Mouse (Mus musculus) adrenal gland, postnatal 0 days (tissue): Measurements from ENCODE around the gene Wnt7a. TPM values are rescaled to one million over a fixed set of nuclear protein-coding genes. Genes with fewer than 3 reads are reported as not detected.

Source experiments
- polyA plus RNA-seq: library from polyadenylated mRNA; unstranded; fragments of >200 nt; fragmentation: Nextera tagmentation; extraction: Ambion mirVana; gene quantifications from 2 replicates; pipeline ENCODE4 v1.2.1, GENCODE M21; 2015

The Wnt7a gene
- 0.04 TPM in 1 of 2 replicates, not detected in the other for polyA plus RNA-seq

GRCm38 (mm10) chr6:91410961-91411368 lies at the start of gene Wnt7a:
Wnt7a (minus strand) TSS chr6:91411363.

Other genes with a start within 250 kb of the Wnt7a start
- gene Fbln2, start 198.9 kb downstream of the Wnt7a start, polyA plus RNA-seq: 73.2 and 75.2 TPM in 2 replicates
- 18.1 and 27.4 TPM in 2 replicates for gene Chchd4, start 62.2 kb upstream of the Wnt7a start, polyA plus RNA-seq
- 41.6 and 48.9 TPM in 2 replicates for gene Tmem43, start 62.3 kb upstream of the Wnt7a start, polyA plus RNA-seq
- gene Xpc, start 104.5 kb upstream of the Wnt7a start, polyA plus RNA-seq: 13.4 and 17.6 TPM in 2 replicates
- gene Lsm3, start 104.6 kb upstream of the Wnt7a start, polyA plus RNA-seq: 158 and 224 TPM in 2 replicates